Mouse (Mus musculus) T-helper 2 cell (primary cell): ENCODE measurements around the gene Itprid1.

Source experiments
- in situ Hi-C: fragments of 300-600 bp; cut with MboI, MseI; formaldehyde crosslinking; loops from one replicate; pipeline ENCODE4 v1.15.1; 2025; ENCODE audit warnings: high pct_unique_total_duplicates

Itprid1 gene

GRCm38 (mm10) chr6:55836650-55837320, at the start of gene Itprid1:
Gene Itprid1 (plus strand): TSS chr6:55836895.
- in situ Hi-C loops: no loop called here

- in situ Hi-C loops: no loop called here
Measured at GRCm38 (mm10) chr6:55789557-55789956, 47.1 kb upstream of the Itprid1 start.

- in situ Hi-C loops: no loop called here
Measured at GRCm38 (mm10) chr6:55791852-55792496, 44.7 kb upstream of the Itprid1 start.

GRCm38 (mm10) chr6:55792536-55792935, 44.2 kb upstream of the Itprid1 start:
- in situ Hi-C loops: no loop called here

- in situ Hi-C loops: no loop called here
Measured at GRCm38 (mm10) chr6:55802686-55803085, 34.0 kb upstream of the Itprid1 start.

- in situ Hi-C loops: no loop called here
Measured at GRCm38 (mm10) chr6:55803357-55803756, 33.3 kb upstream of the Itprid1 start.

GRCm38 (mm10) chr6:55803991-55804680, 32.6 kb upstream of the Itprid1 start:
- in situ Hi-C loops: no loop called here

GRCm38 (mm10) chr6:55804681-55805000, 32.1 kb upstream of the Itprid1 start:
- in situ Hi-C loops: no loop called here

- in situ Hi-C loops: no loop called here
Measured at GRCm38 (mm10) chr6:55805291-55806137, 31.2 kb upstream of the Itprid1 start.

- in situ Hi-C loops: no loop called here
Measured at GRCm38 (mm10) chr6:55806537-55806936, 30.2 kb upstream of the Itprid1 start.

- in situ Hi-C loops: no loop called here
Measured at GRCm38 (mm10) chr6:55808692-55809091, 28.0 kb upstream of the Itprid1 start.

- in situ Hi-C loops: no loop called here
Measured at GRCm38 (mm10) chr6:55811153-55811552, 25.5 kb upstream of the Itprid1 start.

- in situ Hi-C loops: no loop called here
Measured at GRCm38 (mm10) chr6:55812353-55812752, 24.3 kb upstream of the Itprid1 start.

GRCm38 (mm10) chr6:55814184-55814926, 22.3 kb upstream of the Itprid1 start:
- in situ Hi-C loops: no loop called here

- in situ Hi-C loops: no loop called here
Measured at GRCm38 (mm10) chr6:55816911-55817310, 19.8 kb upstream of the Itprid1 start.

- in situ Hi-C loops: no loop called here
Measured at GRCm38 (mm10) chr6:55829722-55830121, 7.0 kb upstream of the Itprid1 start.

GRCm38 (mm10) chr6:55852589-55852988, 15.9 kb downstream of the Itprid1 start:
- in situ Hi-C loops: no loop called here

- in situ Hi-C loops: no loop called here
Measured at GRCm38 (mm10) chr6:55856085-55856484, 19.4 kb downstream of the Itprid1 start.

GRCm38 (mm10) chr6:55865206-55865605, 28.5 kb downstream of the Itprid1 start:
- in situ Hi-C loops: no loop called here

GRCm38 (mm10) chr6:55879356-55879960, 42.8 kb downstream of the Itprid1 start:
- in situ Hi-C loops: no loop called here

- in situ Hi-C loops: no loop called here
Measured at GRCm38 (mm10) chr6:55880886-55881285, 44.2 kb downstream of the Itprid1 start.
